Comparison of ENCODE assay signal across 7 mouse cellular contexts in the genomic region with DNA sequence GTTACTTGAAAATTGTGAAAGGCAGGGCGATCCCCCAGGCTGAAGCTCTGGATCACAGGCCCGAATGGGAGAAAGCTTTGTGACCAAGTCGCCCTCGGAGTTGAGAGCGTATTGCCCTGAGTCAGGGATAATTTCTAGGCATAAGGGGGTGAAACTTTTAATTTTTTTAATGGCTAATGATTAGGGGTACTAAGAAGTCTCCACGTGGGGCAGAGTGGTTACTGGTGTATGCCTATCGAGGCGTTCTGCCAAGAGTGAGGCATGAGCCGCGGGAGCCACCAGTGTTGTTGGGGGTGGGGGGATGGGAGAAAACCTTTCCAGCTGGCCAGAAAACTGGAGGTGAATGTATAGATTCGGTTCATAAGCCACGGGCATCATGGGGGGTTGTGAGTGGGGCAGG. TPM values are rescaled to one million over a fixed set of nuclear protein-coding genes. Genes with fewer than 3 reads are reported as not detected.
DNase-seq lines count a peak whose midpoint lies in the region; ATAC-seq and TF ChIP-seq lines count a peak whose summit lies in the region.

No protein-coding gene starts in this region.

- peak overlapping the region; percentile 82 for H3K4me3 ChIP-seq in lung, embryonic 14.5 days (ENCODE audit: low read depth, low read length)
- peak overlapping the region; percentile 87 for H3K4me3 ChIP-seq in cortical plate, adult 2 months (ENCODE audit: insufficient read depth, low read length)
- H3K4me3 ChIP-seq in hindbrain, embryonic 11.5 days (ENCODE audit: low read depth, low read length) = peak overlapping the region; percentile 74
- H3K4me3 ChIP-seq in liver, postnatal 0 days (ENCODE audit: low read depth, low read length) = peak overlapping the region; percentile 83

- peak overlapping the region; percentile 78 for H3K9ac ChIP-seq in lung, embryonic 14.5 days
- H3K9ac ChIP-seq in hindbrain, embryonic 11.5 days (ENCODE audit: low read depth, low read length) = peak overlapping the region; percentile 62
- H3K9ac ChIP-seq in liver, postnatal 0 days (replicated peaks) = peak overlapping the region; percentile 88

- H3K36me3 ChIP-seq in lung, embryonic 14.5 days (ENCODE audit: insufficient read depth) = peaks cover 16% of the 10 kb centered on the region; the same call in 1 of the 2 replicates
- H3K36me3 ChIP-seq in hindbrain, embryonic 11.5 days (ENCODE audit: control insufficient read depth, insufficient read depth, low read length) = 0 out of 2 replicates have a peak, but pooled peaks cover 2% of the 10 kb centered on the region
- H3K36me3 ChIP-seq in liver, postnatal 0 days (replicated peaks; ENCODE audit: insufficient read depth, low read length) = peaks cover 19% of the 10 kb centered on the region

- DNase-seq in lung, embryonic 14.5 days = peak; percentile 54
- no peak for DNase-seq in lung, postnatal 14 days
- no peak for DNase-seq in hindbrain, embryonic 11.5 days (ENCODE audit: low spot score)
- peak; percentile 55 for DNase-seq in liver, postnatal 0 days
- DNase-seq in frontal cortex, postnatal 14 days (ENCODE audit: low spot score in 2 of 2) = no peak
- DNase-seq in B cell, adult 2 months = no peak

- peak overlapping the region; percentile 90 for H3K4me2 ChIP-seq in lung, embryonic 14.5 days
- peak overlapping the region; percentile 76 for H3K4me2 ChIP-seq in hindbrain, embryonic 11.5 days (replicated peaks; ENCODE audit: low read depth, low read length)
- H3K4me2 ChIP-seq in liver, postnatal 0 days (ENCODE audit: low read depth, low read length) = peak overlapping the region; percentile 98

- peaks cover 20% of the 10 kb centered on the region for H3K4me1 ChIP-seq in lung, embryonic 14.5 days (ENCODE audit: insufficient read depth)
- H3K4me1 ChIP-seq in cortical plate, adult 2 months (ENCODE audit: control insufficient read depth, insufficient read depth, low read length) = peaks cover 4% of the 10 kb centered on the region
- peaks cover 6% of the 10 kb centered on the region; the same call in 1 of the 2 replicates for H3K4me1 ChIP-seq in hindbrain, embryonic 11.5 days (replicated peaks; ENCODE audit: control insufficient read depth, insufficient read depth, low read length)
- H3K4me1 ChIP-seq in liver, postnatal 0 days (ENCODE audit: insufficient read depth) = peaks cover 36% of the 10 kb centered on the region

- WGBS in lung, embryonic 14.5 days = 2% methylated on average over 12 of the region's 12 CpGs
- 1% methylated on average over 12 of the region's 12 CpGs for WGBS in hindbrain, embryonic 11.5 days
- WGBS in liver, postnatal 0 days (ENCODE audit: insufficient replicate concordance) = 2% methylated on average over 12 of the region's 12 CpGs

- H3K27ac ChIP-seq in lung, embryonic 14.5 days (ENCODE audit: low read depth) = peak overlapping the region; percentile 78; the same call in 1 of the 2 replicates
- no peak overlapping the region for H3K27ac ChIP-seq in cortical plate, adult 2 months (ENCODE audit: insufficient read depth, low read length)
- no peak overlapping the region for H3K27ac ChIP-seq in hindbrain, embryonic 11.5 days (ENCODE audit: low read depth, low read length)
- H3K27ac ChIP-seq in liver, postnatal 0 days (ENCODE audit: low read depth) = peak overlapping the region; percentile 96

- no peak for TF ChIP-seq CTCF in lung, embryonic 14.5 days (IDR thresholded peaks at IDR 0.05; ENCODE audit: low read depth)
- TF ChIP-seq CTCF in cortical plate, adult 2 months (IDR thresholded peaks at IDR 0.05; ENCODE audit: extremely low read depth, insufficient read depth, low read length) = no peak
- no peak for TF ChIP-seq CTCF in liver, postnatal 0 days (IDR thresholded peaks at IDR 0.05; ENCODE audit: low read depth)

- H3K9me3 ChIP-seq in lung, embryonic 14.5 days (ENCODE audit: low read depth, low read length) = no peaks in the 10 kb centered on the region
- no peaks in the 10 kb centered on the region for H3K9me3 ChIP-seq in hindbrain, embryonic 11.5 days (ENCODE audit: control insufficient read depth, low read length)
- no peaks in the 10 kb centered on the region for H3K9me3 ChIP-seq in liver, postnatal 0 days (ENCODE audit: low read length)

- TF ChIP-seq EP300 in liver, postnatal 0 days (IDR thresholded peaks at IDR 0.05; ENCODE audit: low read depth) = no peak

- no peak for TF ChIP-seq POLR2A in cortical plate, adult 2 months (IDR thresholded peaks at IDR 0.05; ENCODE audit: extremely low read depth, insufficient read depth, low read length)

- H3K27me3 ChIP-seq in lung, embryonic 14.5 days (ENCODE audit: insufficient read depth, low read length) = no peaks in the 10 kb centered on the region
- no peaks in the 10 kb centered on the region for H3K27me3 ChIP-seq in hindbrain, embryonic 11.5 days (ENCODE audit: control insufficient read depth, insufficient read depth, low read length)
- no peaks in the 10 kb centered on the region for H3K27me3 ChIP-seq in liver, postnatal 0 days (ENCODE audit: insufficient read depth, low read length)

- no peak for ATAC-seq in lung, embryonic 14.5 days (ENCODE audit: insufficient read depth)
- ATAC-seq in hindbrain, embryonic 11.5 days (ENCODE audit: low FRiP score) = peak; percentile 14; the same call in 1 of the 2 replicates
- ATAC-seq in liver, postnatal 0 days = no peak; the same call in none of the 2 replicates

RNA-seq across cellular contexts. Expression of a gene that starts 1.9 kb away (rescaled TPM):
- 138 and 148 TPM in 2 replicates for polyA plus RNA-seq in lung, embryonic 14.5 days (2014; fragmentation: Nextera tagmentation; extraction: Ambion mirVana)
- 36.3 and 38.7 TPM in 2 replicates for polyA plus RNA-seq in cortical plate, adult 2 months (2012; rRNA removed)
- polyA plus RNA-seq in hindbrain, embryonic 11.5 days (2014; fragmentation: Nextera tagmentation; extraction: Ambion mirVana) = 119 and 128 TPM in 2 replicates
- 276 and 291 TPM in 2 replicates for polyA plus RNA-seq in liver, postnatal 0 days (2015; fragmentation: Nextera tagmentation; extraction: Ambion mirVana)

RNA-seq across cellular contexts. Expression of a gene that starts 31.4 kb away (rescaled TPM):
- 17.6 and 21.2 TPM in 2 replicates for polyA plus RNA-seq in lung, embryonic 14.5 days (2014; fragmentation: Nextera tagmentation; extraction: Ambion mirVana)
- polyA plus RNA-seq in cortical plate, adult 2 months (2012; rRNA removed) = 46.0 and 51.4 TPM in 2 replicates
- polyA plus RNA-seq in hindbrain, embryonic 11.5 days (2014; fragmentation: Nextera tagmentation; extraction: Ambion mirVana) = 10.8 and 12.5 TPM in 2 replicates
- 1.6 and 1.8 TPM in 2 replicates for polyA plus RNA-seq in liver, postnatal 0 days (2015; fragmentation: Nextera tagmentation; extraction: Ambion mirVana)

Comparison
In these comparisons a context has a peak if more than half of its experiments do, and no peak if none do; other contexts are left out.
1. DNase-seq: peak in lung, embryonic 14.5 days (single experiment) and liver, postnatal 0 days (single experiment); none in lung, postnatal 14 days (single experiment), hindbrain, embryonic 11.5 days (single experiment), frontal cortex, postnatal 14 days (0 of 2) and B cell, adult 2 months (0 of 2).
2. H3K27ac ChIP-seq: peak in lung, embryonic 14.5 days (single experiment) and liver, postnatal 0 days (single experiment); none in cortical plate, adult 2 months (single experiment) and hindbrain, embryonic 11.5 days (single experiment).
3. Peak in every context shown above with its lines, with median percentiles within 50 percentile points of each other: H3K4me2 ChIP-seq, H3K4me3 ChIP-seq and H3K9ac ChIP-seq.